Mouse (Mus musculus) regulatory T cell (primary cell): ENCODE results near the gene Scarf2.

ENCODE experiments used
- in situ Hi-C: fragments of 300-600 bp; cut with MboI, MseI; formaldehyde crosslinking; loops from one replicate; pipeline ENCODE4 v1.15.1; 2025; ENCODE audit warnings: high pct_unique_total_duplicates

Scarf2 gene

GRCm38 (mm10) chr16:17799584-17799983, 2.5 kb downstream of the Scarf2 start:
- in situ Hi-C loops, result no loop called here

- in situ Hi-C loops, result no loop called here
These were observed 4.8 kb downstream of the Scarf2 start for GRCm38 (mm10) chr16:17801777-17802455.

- in situ Hi-C loops, result no loop called here
These were observed 5.4 kb downstream of the Scarf2 start for GRCm38 (mm10) chr16:17802456-17802838.

GRCm38 (mm10) chr16:17802839-17803674, 6.0 kb downstream of the Scarf2 start:
- in situ Hi-C loops, result no loop called here

- in situ Hi-C loops, result no loop called here
These were observed 6.8 kb downstream of the Scarf2 start for GRCm38 (mm10) chr16:17803675-17804448.

GRCm38 (mm10) chr16:17804449-17804912, 7.4 kb downstream of the Scarf2 start:
- in situ Hi-C loops, result no loop called here

- in situ Hi-C loops, result no loop called here
These were observed 7.9 kb downstream of the Scarf2 start for GRCm38 (mm10) chr16:17804982-17805381.

GRCm38 (mm10) chr16:17806581-17807191, 9.6 kb downstream of the Scarf2 start:
- in situ Hi-C loops, result no loop called here

GRCm38 (mm10) chr16:17807192-17808009, 10.3 kb downstream of the Scarf2 start:
- in situ Hi-C loops, result no loop called here

GRCm38 (mm10) chr16:17809125-17809524, 12.0 kb downstream of the Scarf2 start:
- in situ Hi-C loops, result no loop called here

GRCm38 (mm10) chr16:17809711-17810110, 12.6 kb downstream of the Scarf2 start:
- in situ Hi-C loops, result loop anchor here (5.0 kb wide), 1 partner anchor 67 kb away; no protein-coding TSS in a partner anchor

- in situ Hi-C loops, result loop anchor here (5.0 kb wide), 1 partner anchor 70 kb away; no protein-coding TSS in a partner anchor
These were observed 15.0 kb downstream of the Scarf2 start for GRCm38 (mm10) chr16:17812120-17812519.

- in situ Hi-C loops, result loop anchor here (5.0 kb wide), 1 partner anchor 71 kb away; no protein-coding TSS in a partner anchor
These were observed 16.1 kb downstream of the Scarf2 start for GRCm38 (mm10) chr16:17813173-17813572.

- in situ Hi-C loops, result no loop called here
These were observed 18.6 kb downstream of the Scarf2 start for GRCm38 (mm10) chr16:17815411-17816402.

- in situ Hi-C loops, result no loop called here
These were observed 19.4 kb downstream of the Scarf2 start for GRCm38 (mm10) chr16:17816528-17816927.

GRCm38 (mm10) chr16:17826500-17826899, 29.4 kb downstream of the Scarf2 start:
- in situ Hi-C loops, result no loop called here

GRCm38 (mm10) chr16:17828229-17828628, 31.1 kb downstream of the Scarf2 start:
- in situ Hi-C loops, result no loop called here

GRCm38 (mm10) chr16:17828867-17829266, 31.8 kb downstream of the Scarf2 start:
- in situ Hi-C loops, result no loop called here
